Comparison of ENCODE assay signal across 30 mouse cellular contexts in the genomic region with DNA sequence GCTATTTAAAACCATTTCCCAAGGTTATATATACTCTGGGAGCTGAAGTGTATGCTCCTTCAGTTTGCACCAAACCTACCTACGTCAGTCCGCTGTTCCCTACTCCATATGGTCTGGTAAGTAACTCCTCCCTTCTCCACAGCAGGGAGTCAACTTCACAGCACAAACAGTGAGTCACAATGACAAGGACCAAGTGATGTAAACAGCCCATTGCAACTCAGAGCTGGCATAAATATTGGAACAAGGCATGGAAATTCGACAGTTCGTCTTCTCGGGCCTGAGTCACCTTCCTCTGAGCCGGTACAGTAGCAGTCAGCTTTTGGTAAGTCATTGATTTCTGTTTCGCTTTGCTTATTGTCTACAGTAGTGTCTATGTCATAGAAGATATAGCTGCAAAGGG.
A peak's percentile ranks its signal among the peaks of the same experiment; 100 is the strongest.
DNase-seq lines count a peak whose midpoint lies in the region; ATAC-seq lines count a peak whose summit lies in the region.
"Had no signal": no experiment of that assay in that cellular context is flagged by ENCODE, and none has a peak within 500 bp of the region (broad histone marks: within the 10 kb centered on the region; RNA-seq: fewer than 3 reads in every experiment).

No protein-coding gene starts in this region.

- WGBS in midbrain, embryonic 16.5 days = 93% methylated on average over 7 of the region's 7 CpGs

- peak; percentile 67 for DNase-seq in adrenal gland, adult 2 months
- DNase-seq in adrenal gland, postnatal 4 days (ENCODE audit: low spot score in 2 of 2) = no peak
- peak; percentile 5 for DNase-seq in right cerebral cortex, postnatal 25 days
- DNase-seq in right cerebral cortex, postnatal 10 days (ENCODE audit: low spot score in 2 of 2) = no peak
- peak; percentile 5 for DNase-seq in adrenal gland, postnatal 10 days
- DNase-seq in telencephalon, adult 2 months (ENCODE audit: low read depth, low spot score) = peak; percentile 22
- no peak for DNase-seq in spleen, postnatal 4 days (ENCODE audit: low spot score in 2 of 2)
- DNase-seq: B cell, adult 2 months; cerebellum, adult 9-11 months; embryo, embryonic 11 days; gastrocnemius, adult 2 months; gastrocnemius, postnatal 36 days; heart, adult 2 months; heart, postnatal 10 days; kidney, adult 11 months; kidney, postnatal 4 days; thymus, adult 18-20 months; thymus, postnatal 36 days had no signal

- H3K9me3 ChIP-seq in midbrain, embryonic 16.5 days (replicated peaks; ENCODE audit: control insufficient read depth, low read length, poor library complexity, severe bottlenecking) = no peaks in the 10 kb centered on the region
- H3K9me3 ChIP-seq: embryonic facial prominence, embryonic 12.5 days; heart, embryonic 13.5 days; hindbrain, embryonic 15.5 days; limb, embryonic 13.5 days; lung, embryonic 15.5 days; midbrain, embryonic 10.5 days; neural tube, embryonic 13.5 days had no signal

- no peak overlapping the region for H3K27ac ChIP-seq in midbrain, embryonic 16.5 days (ENCODE audit: low read length)
- H3K27ac ChIP-seq: embryonic facial prominence, embryonic 12.5 days; gastrocnemius, adult 2 months; heart, adult 2 months; heart, embryonic 13.5 days; hindbrain, embryonic 15.5 days; limb, embryonic 13.5 days; lung, embryonic 15.5 days; midbrain, embryonic 10.5 days; neural tube, embryonic 13.5 days had no signal

- H3K4me2 ChIP-seq in midbrain, embryonic 16.5 days (ENCODE audit: low read length) = no peak overlapping the region
- H3K4me2 ChIP-seq: embryonic facial prominence, embryonic 12.5 days; heart, embryonic 13.5 days; hindbrain, embryonic 15.5 days; limb, embryonic 13.5 days; liver, embryonic 11.5 days; lung, embryonic 15.5 days; neural tube, embryonic 13.5 days had no signal

- H3K4me1 ChIP-seq in midbrain, embryonic 16.5 days (ENCODE audit: control insufficient read depth, insufficient read depth, low read length) = no peaks in the 10 kb centered on the region
- H3K4me1 ChIP-seq: embryonic facial prominence, embryonic 12.5 days; heart, embryonic 13.5 days; hindbrain, embryonic 15.5 days; limb, embryonic 13.5 days; lung, embryonic 15.5 days; midbrain, embryonic 10.5 days; neural tube, embryonic 13.5 days had no signal

- no peak overlapping the region for H3K9ac ChIP-seq in midbrain, embryonic 16.5 days (ENCODE audit: low read depth, low read length)
- H3K9ac ChIP-seq: embryonic facial prominence, embryonic 12.5 days; heart, embryonic 13.5 days; hindbrain, embryonic 15.5 days; limb, embryonic 13.5 days; lung, embryonic 15.5 days; neural tube, embryonic 13.5 days had no signal

- H3K36me3 ChIP-seq in midbrain, embryonic 16.5 days (ENCODE audit: control insufficient read depth, insufficient read depth, low read length) = no peaks in the 10 kb centered on the region
- H3K36me3 ChIP-seq: embryonic facial prominence, embryonic 12.5 days; heart, embryonic 13.5 days; hindbrain, embryonic 15.5 days; limb, embryonic 13.5 days; lung, embryonic 15.5 days; midbrain, embryonic 10.5 days; neural tube, embryonic 13.5 days had no signal

- H3K27me3 ChIP-seq in midbrain, embryonic 16.5 days (ENCODE audit: control insufficient read depth, insufficient read depth, low read depth, low read length) = no peaks in the 10 kb centered on the region
- H3K27me3 ChIP-seq: CH12.LX; embryonic facial prominence, embryonic 12.5 days; heart, embryonic 13.5 days; hindbrain, embryonic 15.5 days; limb, embryonic 13.5 days; lung, embryonic 15.5 days; neural tube, embryonic 13.5 days had no signal

- no peak overlapping the region for H3K4me3 ChIP-seq in midbrain, embryonic 16.5 days (ENCODE audit: low read depth, low read length)
- H3K4me3 ChIP-seq: embryonic facial prominence, embryonic 12.5 days; gastrocnemius, adult 2 months; heart, adult 2 months; heart, embryonic 13.5 days; hindbrain, embryonic 15.5 days; limb, embryonic 13.5 days; lung, embryonic 15.5 days; midbrain, embryonic 10.5 days; neural tube, embryonic 13.5 days had no signal

- no peak for ATAC-seq in midbrain, embryonic 16.5 days
- ATAC-seq: forebrain, embryonic 14.5 days; inflammation-experienced regulatory T-cells, adult 6 months had no signal

Comparison
In these comparisons a context has a peak if more than half of its experiments do, and no peak if none do; other contexts are left out.
1. DNase-seq: peak in adrenal gland, adult 2 months (single experiment), right cerebral cortex, postnatal 25 days (single experiment), adrenal gland, postnatal 10 days (single experiment) and telencephalon, adult 2 months (single experiment); none in adrenal gland, postnatal 4 days (0 of 2), right cerebral cortex, postnatal 10 days (0 of 2) and spleen, postnatal 4 days (0 of 2).